Mouse (Mus musculus) left cerebral cortex, adult 2 months (tissue): ENCODE results near the gene Galc. TPM values are rescaled to one million over a fixed set of nuclear protein-coding genes. Genes with fewer than 3 reads are reported as not detected.

Experiments
- DNase-seq, 2 experiments: peaks; one replicate each; pipeline ENCODE4 v3.0.0; 2021 to 2022; ENCODE audit warnings: low spot score in 2 of 2, mixed read lengths in 1 of 2; ENCODE audit errors: extremely low spot score in 1 of 2
- H3K27ac ChIP-seq: fragments of 200-600 bp; 2 replicates; pipeline ENCODE4 v1.8.1; 2022
- H3K4me3 ChIP-seq: fragments of 200-600 bp; 2 replicates; pipeline ENCODE4 v1.8.1; 2022
- CTCF ChIP-seq: fragments of 200-600 bp; IDR thresholded peaks from 2 replicates; pipeline ENCODE4 v1.8.1; 2022; ENCODE audit warnings: antibody characterized with exemption, mild to moderate bottlenecking, moderate library complexity
- intact Hi-C: fragments of 180-260 bp; cut with DNase I; formaldehyde crosslinking; loops from one replicate; pipeline ENCODE4 v1.15.1; 2025
- total RNA-seq, 2 experiments: library from RNA; stranded (reverse); gene quantifications; 2 replicates each; pipeline ENCODE4 v1.2.3; 2021

Galc gene
- total RNA-seq, 2 experiments from 2014 or later: 24.5 to 25.9 TPM

DNA sequence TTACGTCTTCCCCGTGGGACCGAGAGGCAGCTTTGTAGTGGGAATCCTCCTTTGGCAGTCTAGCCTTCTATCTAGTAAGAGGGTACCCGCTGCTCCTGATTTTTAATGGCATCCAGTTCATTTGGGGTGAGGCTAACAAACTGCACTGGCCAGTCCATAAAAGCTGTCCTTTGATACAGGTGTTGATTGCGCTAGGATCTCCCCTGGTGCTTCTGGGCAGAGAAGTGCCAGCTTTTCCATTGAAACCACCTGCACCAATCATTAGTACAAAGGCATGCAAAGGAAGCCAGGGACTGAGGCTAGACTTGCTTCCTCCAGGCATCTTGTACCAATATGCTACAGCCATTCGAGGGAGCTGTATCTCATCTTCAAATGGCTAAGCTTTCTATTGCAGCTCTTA lies 98.4 kb downstream of the Galc start:
- no peak for DNase-seq
- intact Hi-C loops: no loop called here
- Histone ChIP-seq H3K4me3 (no peak overlapping the region), H3K27ac (no peak overlapping the region)
- TF ChIP-seq CTCF: no peak

Other genes with a start within 250 kb of the Galc start
- under 1 TPM in 1 of 2 experiments, not detected in 1; 0.23 TPM for gene Gpr65, start 9.2 kb upstream of the Galc start, total RNA-seq